Mouse (Mus musculus): Measurements from ENCODE around the gene Mthfd1l. TPM values are rescaled to one million over a fixed set of nuclear protein-coding genes. Genes with fewer than 3 reads are reported as not detected.

The Mthfd1l gene
- 48.5 and 53.6 TPM in 2 replicates for polyA plus RNA-seq (2011; ENCODE audit: insufficient read depth, insufficient read length, low read depth, missing spikeins)

DNA sequence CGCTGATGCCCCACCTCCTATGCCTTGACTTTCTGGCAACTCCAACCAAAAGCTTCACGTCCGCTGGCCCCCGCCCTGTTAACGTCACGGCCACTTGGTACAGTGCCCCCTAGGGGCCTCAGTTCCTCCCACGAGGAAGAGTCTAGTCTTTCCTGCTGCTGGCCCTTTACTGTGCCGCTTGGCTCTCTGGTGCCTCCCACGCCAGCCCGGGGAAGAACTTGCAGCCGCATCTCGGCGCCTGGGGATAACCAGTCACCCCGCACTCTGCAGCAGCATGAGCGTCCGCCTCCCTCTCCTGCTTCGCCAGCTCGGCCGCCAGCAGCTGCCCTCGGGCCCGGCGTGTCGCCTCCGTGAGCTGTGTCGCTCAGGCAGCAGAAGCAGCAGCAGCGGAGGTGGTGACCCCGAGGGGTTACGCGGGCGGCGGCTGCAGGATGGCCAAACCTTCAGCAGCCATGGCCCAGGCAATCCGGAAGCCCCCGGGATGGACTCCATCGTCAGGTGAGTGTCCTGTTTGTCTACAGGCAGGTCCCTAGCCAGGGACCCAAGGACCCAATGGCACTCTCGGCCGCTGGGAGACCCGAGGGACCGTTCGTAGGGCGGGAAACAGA, at the start of gene Mthfd1l:
Mthfd1l (plus strand) TSS at position 138 of the 608 bp plus-strand sequence.
- peak within 1 kb of the TSS; percentile 84 for H3K9ac ChIP-seq (ENCODE audit: low read depth, poor library complexity, severe bottlenecking)
- 0 out of 2 replicates have a peak, but pooled peaks have one; percentile 45 for TF ChIP-seq EP300 (IDR thresholded peaks at IDR 0.05; ENCODE audit: insufficient read depth, low read depth, low read length)
- TF ChIP-seq POLR2A (IDR thresholded peaks at IDR 0.05; ENCODE audit: insufficient read depth, low read length), result no peak
- peak; percentile 62 for TF ChIP-seq CTCF (IDR thresholded peaks at IDR 0.05; ENCODE audit: low read depth, low read length)
- H3K27ac ChIP-seq (ENCODE audit: insufficient read depth, low read length), result peak within 1 kb of the TSS; percentile 55
- H3K9me3 ChIP-seq (replicated peaks; ENCODE audit: control insufficient read depth, insufficient read depth, low read length, poor library complexity, severe bottlenecking), result no peaks in the 10 kb centered on the region
- H3K4me3 ChIP-seq (ENCODE audit: low read depth, low read length), result peak within 1 kb of the TSS; percentile 75
- H3K4me1 ChIP-seq (ENCODE audit: control insufficient read depth, insufficient read depth, low read length), result peaks cover 6% of the 10 kb centered on the region
- no peaks in the 10 kb centered on the region for H3K27me3 ChIP-seq (ENCODE audit: control insufficient read depth, insufficient read depth, low read length, poor library complexity, severe bottlenecking)
- no peaks in the 10 kb centered on the region for H3K36me3 ChIP-seq (ENCODE audit: control insufficient read depth, insufficient read depth, low read length, poor library complexity, severe bottlenecking)

DNA sequence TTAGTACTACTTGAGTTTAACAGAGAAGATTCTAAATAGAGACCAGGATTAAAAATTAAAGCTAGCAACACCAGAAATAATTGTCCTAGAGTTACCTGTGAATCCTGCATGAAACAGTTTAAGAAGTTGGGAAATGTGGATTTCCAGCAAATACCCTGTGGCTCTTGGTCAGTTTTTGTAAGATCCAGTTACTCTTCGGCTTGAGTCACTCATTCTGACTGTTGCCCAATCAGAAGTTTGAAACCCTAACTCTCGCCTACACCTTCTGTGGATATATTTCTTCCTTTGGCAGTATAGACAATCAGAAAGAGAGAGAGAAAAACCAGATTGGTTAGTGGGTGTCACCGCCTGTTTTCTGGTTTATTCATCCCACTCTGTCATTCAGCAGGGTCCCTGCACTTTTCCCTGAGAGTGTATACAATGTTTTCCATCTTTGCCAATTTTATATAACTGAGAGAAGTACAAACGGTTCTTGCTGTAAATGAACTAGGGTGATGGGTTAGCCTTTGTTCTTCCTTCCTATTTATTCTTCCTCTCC, 44.8 kb upstream of the Mthfd1l start:
- Histone ChIP-seq H3K27me3 (ENCODE audit: control insufficient read depth, insufficient read depth, low read length, poor library complexity, severe bottlenecking) (no peaks in the 10 kb centered on the region), H3K9ac (ENCODE audit: low read depth, poor library complexity, severe bottlenecking) (no peak overlapping the region), H3K4me3 (ENCODE audit: low read depth, low read length) (no peak overlapping the region), H3K27ac (ENCODE audit: insufficient read depth, low read length) (no peak overlapping the region), H3K36me3 (ENCODE audit: control insufficient read depth, insufficient read depth, low read length, poor library complexity, severe bottlenecking) (no peaks in the 10 kb centered on the region), H3K9me3 (replicated peaks; ENCODE audit: control insufficient read depth, insufficient read depth, low read length, poor library complexity, severe bottlenecking) (no peaks in the 10 kb centered on the region), H3K4me1 (ENCODE audit: control insufficient read depth, insufficient read depth, low read length) (peaks cover 2% of the 10 kb centered on the region)
- TF ChIP-seq POLR2A (IDR thresholded peaks at IDR 0.05; ENCODE audit: insufficient read depth, low read length) (no peak), EP300 (IDR thresholded peaks at IDR 0.05; ENCODE audit: insufficient read depth, low read depth, low read length) (no peak), CTCF (IDR thresholded peaks at IDR 0.05; ENCODE audit: low read depth, low read length) (no peak)

DNA sequence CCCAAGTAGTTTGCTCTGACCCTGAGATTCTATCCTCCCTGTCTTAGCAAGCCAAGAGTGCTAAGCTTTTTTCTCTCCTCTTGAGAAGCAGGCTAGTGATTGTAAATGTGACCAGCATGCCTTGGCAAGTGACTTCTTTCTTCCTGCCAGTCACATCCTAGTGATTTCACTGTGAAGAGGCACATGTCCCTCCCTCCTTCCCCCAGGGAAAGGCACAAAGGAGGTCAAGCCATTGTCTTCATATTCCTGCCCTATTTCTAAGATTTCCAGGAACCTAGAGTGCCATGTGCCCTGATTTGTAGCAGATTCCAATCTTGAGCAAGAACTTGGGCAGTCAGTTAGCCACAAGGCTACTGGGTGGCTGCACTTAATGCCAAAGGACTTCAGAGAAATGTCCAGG, 41.1 kb upstream of the Mthfd1l start:
- Histone ChIP-seq H3K4me1 (ENCODE audit: control insufficient read depth, insufficient read depth, low read length) (peaks cover 4% of the 10 kb centered on the region), H3K4me3 (ENCODE audit: low read depth, low read length) (no peak overlapping the region), H3K27ac (ENCODE audit: insufficient read depth, low read length) (no peak overlapping the region), H3K36me3 (ENCODE audit: control insufficient read depth, insufficient read depth, low read length, poor library complexity, severe bottlenecking) (no peaks in the 10 kb centered on the region), H3K9ac (ENCODE audit: low read depth, poor library complexity, severe bottlenecking) (no peak overlapping the region), H3K27me3 (ENCODE audit: control insufficient read depth, insufficient read depth, low read length, poor library complexity, severe bottlenecking) (no peaks in the 10 kb centered on the region), H3K9me3 (replicated peaks; ENCODE audit: control insufficient read depth, insufficient read depth, low read length, poor library complexity, severe bottlenecking) (no peaks in the 10 kb centered on the region)
- TF ChIP-seq EP300 (IDR thresholded peaks at IDR 0.05; ENCODE audit: insufficient read depth, low read depth, low read length), result no peak
- no peak for TF ChIP-seq CTCF (IDR thresholded peaks at IDR 0.05; ENCODE audit: low read depth, low read length)
- TF ChIP-seq POLR2A (IDR thresholded peaks at IDR 0.05; ENCODE audit: insufficient read depth, low read length), result no peak

DNA sequence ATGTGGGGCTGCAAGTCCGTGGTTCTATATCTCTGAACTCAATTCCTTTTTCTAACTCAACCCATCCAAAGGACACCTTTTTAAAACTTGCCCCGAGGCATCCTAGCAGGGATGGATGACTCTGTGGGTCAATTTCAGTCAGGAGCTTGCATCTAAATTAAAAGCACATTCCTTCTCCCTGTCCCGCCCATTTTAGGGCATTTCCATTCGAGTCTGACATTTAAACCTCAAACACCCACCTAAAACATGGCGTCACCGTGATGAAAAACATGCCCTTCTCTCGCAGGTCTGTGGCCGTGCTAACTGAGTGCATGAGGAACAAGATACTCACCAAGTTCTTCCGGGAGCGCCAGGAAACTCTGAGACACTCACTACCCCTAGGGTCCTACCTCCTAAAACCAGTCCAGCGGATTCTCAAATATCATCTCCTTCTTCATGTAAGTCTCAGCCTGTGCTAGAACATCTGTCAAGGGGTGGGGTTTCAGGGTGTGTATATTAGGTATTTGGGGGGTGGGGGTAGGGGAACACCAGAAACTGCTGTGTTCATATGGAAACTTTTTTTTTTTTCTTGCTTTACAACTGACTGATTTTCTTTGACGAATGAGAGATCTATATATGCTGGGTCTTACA, 39.5 kb upstream of the Mthfd1l start:
- no peaks in the 10 kb centered on the region for H3K9me3 ChIP-seq (replicated peaks; ENCODE audit: control insufficient read depth, insufficient read depth, low read length, poor library complexity, severe bottlenecking)
- TF ChIP-seq EP300 (IDR thresholded peaks at IDR 0.05; ENCODE audit: insufficient read depth, low read depth, low read length) (no peak), POLR2A (IDR thresholded peaks at IDR 0.05; ENCODE audit: insufficient read depth, low read length) (no peak), CTCF (IDR thresholded peaks at IDR 0.05; ENCODE audit: low read depth, low read length) (no peak)

DNA sequence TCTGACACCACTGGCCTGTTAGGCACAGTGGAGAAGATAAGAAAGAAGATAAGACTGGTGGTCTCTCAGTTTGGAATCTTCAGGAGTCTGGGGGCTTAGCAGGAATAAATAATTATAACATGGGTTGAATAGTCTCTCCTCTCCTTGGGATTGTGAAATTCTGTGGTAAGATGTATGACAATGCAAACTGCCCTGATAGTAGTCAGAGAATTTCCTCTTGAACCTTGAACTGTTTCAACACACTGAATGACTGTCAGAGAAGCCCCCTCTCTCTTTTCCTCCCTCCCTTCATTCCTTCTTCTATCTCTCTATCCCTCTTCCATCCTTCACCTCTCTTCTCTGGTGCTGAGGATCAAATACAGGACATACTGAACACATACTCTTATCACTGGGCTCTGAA, 36.1 kb upstream of the Mthfd1l start:
- H3K36me3 ChIP-seq (ENCODE audit: control insufficient read depth, insufficient read depth, low read length, poor library complexity, severe bottlenecking), result no peaks in the 10 kb centered on the region
- no peak overlapping the region for H3K27ac ChIP-seq (ENCODE audit: insufficient read depth, low read length)
- peaks cover 6% of the 10 kb centered on the region for H3K4me1 ChIP-seq (ENCODE audit: control insufficient read depth, insufficient read depth, low read length)
- no peaks in the 10 kb centered on the region for H3K9me3 ChIP-seq (replicated peaks; ENCODE audit: control insufficient read depth, insufficient read depth, low read length, poor library complexity, severe bottlenecking)
- no peaks in the 10 kb centered on the region for H3K27me3 ChIP-seq (ENCODE audit: control insufficient read depth, insufficient read depth, low read length, poor library complexity, severe bottlenecking)
- no peak overlapping the region for H3K9ac ChIP-seq (ENCODE audit: low read depth, poor library complexity, severe bottlenecking)
- TF ChIP-seq EP300 (IDR thresholded peaks at IDR 0.05; ENCODE audit: insufficient read depth, low read depth, low read length), result no peak
- TF ChIP-seq CTCF (IDR thresholded peaks at IDR 0.05; ENCODE audit: low read depth, low read length), result no peak
- no peak for TF ChIP-seq POLR2A (IDR thresholded peaks at IDR 0.05; ENCODE audit: insufficient read depth, low read length)
- no peak overlapping the region for H3K4me3 ChIP-seq (ENCODE audit: low read depth, low read length)

More for the DNA sequence above, 39.5 kb upstream of the Mthfd1l start:
- Histone ChIP-seq H3K36me3 (ENCODE audit: control insufficient read depth, insufficient read depth, low read length, poor library complexity, severe bottlenecking) (no peaks in the 10 kb centered on the region), H3K27me3 (ENCODE audit: control insufficient read depth, insufficient read depth, low read length, poor library complexity, severe bottlenecking) (no peaks in the 10 kb centered on the region), H3K27ac (ENCODE audit: insufficient read depth, low read length) (peak overlapping the region; percentile 55), H3K4me1 (ENCODE audit: control insufficient read depth, insufficient read depth, low read length) (peaks cover 4% of the 10 kb centered on the region), H3K9ac (ENCODE audit: low read depth, poor library complexity, severe bottlenecking) (no peak overlapping the region), H3K4me3 (ENCODE audit: low read depth, low read length) (peak overlapping the region; percentile 49; the same call in 1 of the 2 replicates)
